Mouse (Mus musculus) lung, adult 2 months (tissue): ENCODE results near the gene Bub1b. TPM values are rescaled to one million over a fixed set of nuclear protein-coding genes. Genes with fewer than 3 reads are reported as not detected.
"Not testable (repeated sequence)": the region's sequence is repeated elsewhere in the genome, so short reads cannot be mapped to it uniquely, and the experiment has no call there.

ENCODE experiments used
- DNase-seq: peaks from one replicate; pipeline ENCODE4 v3.0.0; 2022
- H3K4me1 ChIP-seq: fragments of 200-500 bp; 2 replicates; pipeline ENCODE4 v1.6.1; 2011; ENCODE audit warnings: low read length; ENCODE audit not compliant: control insufficient read depth, insufficient read depth
- H3K4me3 ChIP-seq: fragments of 200-500 bp; replicated peaks from 2 replicates; pipeline ENCODE3; 2011; ENCODE audit warnings: low read depth, mild to moderate bottlenecking, control low read depth, low read length; ENCODE audit errors: extremely low read depth
- CTCF ChIP-seq: fragments of 200-500 bp; IDR thresholded peaks from 2 replicates; pipeline ENCODE4 v1.5.1; 2011; ENCODE audit warnings: mild to moderate bottlenecking, low read length, control low read depth; ENCODE audit not compliant: insufficient read depth
- POLR2A ChIP-seq: fragments of 200-500 bp; IDR thresholded peaks from 2 replicates; pipeline ENCODE4 v1.6.1; 2011; ENCODE audit warnings: low read depth, mild to moderate bottlenecking, control low read depth, low read length, borderline replicate concordance; ENCODE audit errors: extremely low read depth
- WGBS: fragments of 180-500 bp; shearing (Covaris S2); methylation state at CpG from one replicate; pipeline ENCODE4 v1.1.7; 2018; 5-methylcytosine and 5-hydroxymethylcytosine counted together
- polyA plus RNA-seq: library from polyadenylated mRNA; depleted of rRNA; stranded (reverse); fragments of >200 nt; gene quantifications from 2 replicates; pipeline ENCODE4 v1.2.3, GENCODE M21; 2012; rRNA removed

Bub1b gene
- polyA plus RNA-seq = 1.0 and 2.7 TPM in 2 replicates

DNA sequence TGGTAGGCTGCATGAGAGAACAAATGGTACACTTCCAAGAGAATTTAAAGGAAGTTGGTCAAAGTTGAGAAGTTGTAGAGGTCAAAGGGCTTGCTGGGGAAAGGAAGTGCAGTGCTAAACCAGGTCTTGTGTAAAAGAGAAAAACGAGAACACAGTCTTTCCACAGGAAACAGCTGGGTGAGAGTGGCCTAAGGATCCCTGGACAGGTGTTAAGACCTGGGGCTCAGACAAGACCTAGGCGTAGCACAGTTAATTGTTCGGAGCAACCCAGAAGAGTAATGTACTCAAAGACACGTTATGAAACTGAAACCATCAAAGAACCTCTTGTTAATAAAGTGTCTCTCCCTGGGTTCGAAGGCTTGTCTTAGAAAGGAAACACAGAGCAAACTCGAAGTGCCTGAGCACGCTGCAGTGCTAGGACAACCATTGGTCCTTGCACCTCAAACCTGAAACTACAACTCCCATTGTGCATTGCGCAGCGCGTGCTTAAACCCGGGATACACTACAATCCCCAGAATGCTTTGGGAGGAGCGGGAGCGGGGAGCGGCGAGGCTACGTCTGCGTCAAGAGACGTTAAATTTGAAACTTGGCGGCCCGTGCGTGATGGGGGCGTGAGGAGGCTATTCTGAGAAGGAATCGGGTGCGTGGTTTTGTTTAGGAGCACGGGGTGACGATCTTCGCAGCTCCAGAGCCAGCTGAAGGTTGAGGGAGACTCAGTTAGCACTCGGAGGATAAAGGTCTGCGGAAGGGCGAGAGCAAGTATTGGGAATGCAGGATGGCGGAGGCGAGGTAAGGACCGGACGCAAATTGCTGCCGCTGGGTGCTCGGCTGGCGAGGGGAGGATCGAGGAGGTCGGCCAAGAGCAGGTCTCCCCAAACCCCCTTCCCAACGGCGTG, at the start of gene Bub1b:
Gene Bub1b (plus strand): TSS at position 539 of the 896 bp plus-strand sequence.
- DNase-seq = peak; percentile 84
- WGBS = 5% methylated on average over 41 of the region's 41 CpGs
- peak within 1 kb of the TSS; percentile 89 for H3K4me3 ChIP-seq
- no peaks in the 10 kb centered on the region for H3K4me1 ChIP-seq
- TF ChIP-seq CTCF (no peak), POLR2A (no peak)

DNA sequence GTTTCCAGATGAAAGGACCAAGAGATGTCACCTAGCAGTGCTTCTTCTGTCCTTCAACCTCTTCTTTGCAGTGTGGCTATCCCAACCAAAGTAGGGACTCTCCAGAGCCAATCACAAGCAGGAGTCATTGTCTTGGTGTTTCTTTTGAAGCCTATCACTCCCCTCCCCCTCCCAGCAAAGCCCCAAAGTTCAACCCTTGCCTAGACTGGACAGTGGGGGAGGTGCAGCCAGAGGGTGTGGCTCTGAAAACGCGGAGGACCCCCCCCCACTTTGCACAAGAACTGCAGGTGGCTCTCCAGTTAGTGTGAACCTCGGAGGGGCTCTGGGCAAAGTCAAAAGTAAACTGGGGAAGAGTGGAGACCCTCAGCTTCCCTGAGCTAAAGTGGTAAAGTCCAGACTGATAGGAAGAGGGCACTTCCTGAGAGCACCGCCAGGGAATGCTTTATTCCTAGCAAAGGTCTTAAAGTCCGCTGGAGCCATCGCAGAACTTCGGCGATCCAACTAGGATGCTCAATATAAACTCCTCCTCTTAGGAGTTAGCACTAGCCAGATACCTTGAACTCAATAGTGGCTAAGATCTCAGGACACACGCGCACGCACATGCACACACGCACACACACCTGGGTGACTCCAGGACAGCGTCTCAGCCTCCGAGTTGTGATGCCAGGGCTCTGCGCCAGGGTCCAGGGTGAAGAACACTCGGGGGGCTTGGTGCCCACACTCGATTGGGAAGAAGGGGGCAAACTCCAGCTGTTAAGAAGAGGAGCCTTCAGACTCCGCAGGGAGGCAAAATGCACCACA, 49.4 kb upstream of the Bub1b start:
- Histone ChIP-seq H3K4me1 (peaks cover 21% of the 10 kb centered on the region), H3K4me3 (peak overlapping the region; percentile 86)
- TF ChIP-seq POLR2A = peak; percentile 39; the same call in 1 of the 2 replicates
- no peak for TF ChIP-seq CTCF
- peak; percentile 53 for DNase-seq
- WGBS = under 1% methylated on average over 18 of the region's 18 CpGs

DNA sequence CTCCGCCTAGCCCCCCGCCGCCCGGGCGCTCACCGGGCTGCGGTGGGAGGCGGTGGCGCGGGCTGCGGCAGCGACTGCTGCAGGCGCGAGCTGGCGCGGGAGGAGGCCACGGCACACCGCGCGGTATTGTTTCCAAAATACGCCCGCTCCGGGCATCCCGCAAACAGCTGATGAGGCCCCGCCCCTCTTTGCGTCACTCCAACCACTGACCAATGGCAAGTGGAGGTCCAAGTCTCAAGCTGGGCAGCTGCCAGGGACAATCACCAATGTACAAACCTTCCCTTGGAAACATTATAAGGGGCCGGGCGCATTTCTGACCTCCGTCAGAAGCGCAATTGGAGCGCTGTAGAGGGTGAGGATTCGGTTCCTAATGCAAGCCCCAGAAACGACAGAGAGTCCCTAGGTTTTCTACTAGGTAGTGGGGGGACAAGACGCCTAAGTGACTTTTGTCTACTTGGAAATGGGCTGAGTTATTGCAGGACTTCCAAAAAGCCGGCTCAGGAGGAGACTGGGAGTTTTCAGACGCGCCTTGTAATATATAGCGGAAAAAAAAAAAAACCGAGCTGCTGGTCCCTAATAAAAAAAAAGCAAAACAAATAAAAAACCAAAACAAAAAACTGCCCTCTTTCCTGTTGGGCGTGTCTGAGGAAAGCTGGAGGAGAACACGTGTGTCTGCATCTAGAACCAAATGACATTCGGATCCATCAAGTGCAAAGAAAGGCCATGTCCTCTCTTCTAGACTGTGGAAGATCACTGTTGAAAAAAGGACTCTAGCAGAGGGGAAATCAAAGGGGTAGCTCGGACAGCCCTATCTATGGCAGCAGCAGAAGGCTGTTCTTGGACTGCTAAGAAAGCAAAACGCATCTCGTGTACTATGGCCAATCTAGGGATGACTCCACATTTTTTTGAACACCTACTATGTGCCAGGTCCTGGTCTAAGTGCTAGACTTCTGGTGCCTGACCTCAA, 48.2 kb upstream of the Bub1b start, which contains the start of gene Bmf:
Gene Bmf (minus strand): TSS at position 181 of the 967 bp plus-strand sequence.
- Histone ChIP-seq H3K4me1 (peaks cover 23% of the 10 kb centered on the region), H3K4me3 (peak within 1 kb of the TSS; percentile 86)
- under 1% methylated on average over 45 of the region's 45 CpGs for WGBS
- peak; percentile 99 for DNase-seq
- peak; percentile 66; the same call in 1 of the 2 replicates for TF ChIP-seq POLR2A
- no peak for TF ChIP-seq CTCF

DNA sequence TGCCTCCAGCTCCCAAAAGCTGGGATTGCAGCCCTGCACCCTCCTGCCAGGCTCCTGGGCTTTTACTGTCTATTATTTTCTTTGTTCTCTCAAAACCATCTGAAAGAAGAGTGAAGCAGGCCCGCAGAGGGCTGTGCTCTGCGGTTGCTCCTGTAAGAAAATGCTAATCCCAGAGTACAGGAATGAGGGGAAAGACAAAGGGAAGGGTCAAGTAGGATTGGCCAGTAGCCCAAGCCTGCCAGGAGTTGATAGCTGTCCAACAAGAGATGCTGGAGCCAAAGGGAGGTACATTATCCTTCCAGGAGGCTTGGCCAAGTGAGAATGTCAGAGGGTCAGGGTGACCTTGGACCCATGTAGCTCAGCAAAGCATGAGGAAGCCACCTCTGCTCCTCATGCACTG, 46.4 kb upstream of the Bub1b start:
- WGBS = 79% methylated on average over 2 of the region's 2 CpGs
- no peak for DNase-seq

DNA sequence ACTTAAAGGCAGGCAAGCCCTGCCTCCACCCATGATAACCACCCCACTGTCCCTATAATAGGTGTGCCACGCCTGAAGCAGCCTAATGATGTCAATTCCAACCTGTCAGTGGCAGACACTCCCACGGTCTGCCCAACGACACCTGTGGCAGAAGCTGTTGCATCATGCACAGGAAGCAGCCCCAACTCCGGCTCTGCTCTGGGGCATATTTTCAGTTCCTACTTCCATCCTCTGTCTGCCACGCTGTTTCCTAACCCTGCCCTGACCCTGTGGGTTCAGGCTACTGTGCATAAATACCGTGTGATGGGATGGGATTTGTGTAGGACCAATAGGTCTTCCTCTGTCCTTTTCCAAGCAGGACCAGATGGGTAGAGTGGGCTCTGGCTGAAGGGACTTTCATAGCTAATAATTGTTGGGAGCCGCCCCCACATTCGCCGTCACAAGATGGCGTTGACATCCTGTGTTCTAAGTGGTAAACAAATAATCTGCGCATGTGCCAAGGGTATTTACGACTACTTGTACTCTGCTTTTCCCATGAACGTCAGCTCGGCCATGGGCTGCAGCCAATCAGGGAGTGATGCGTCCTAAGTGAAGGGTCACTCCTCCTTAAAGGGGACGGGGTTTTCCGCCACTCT, 43.5 kb upstream of the Bub1b start:
- H3K4me3 ChIP-seq = peak overlapping the region; percentile 76
- DNase-seq = peak; percentile 47
- not testable (repeated sequence) for H3K4me1 ChIP-seq
- 40% methylated on average over 17 of the region's 17 CpGs for WGBS
- peak; percentile 21; the same call in 1 of the 2 replicates for TF ChIP-seq POLR2A

More for the DNA sequence above, 46.4 kb upstream of the Bub1b start:
- TF ChIP-seq CTCF = no peak
- no peak for TF ChIP-seq POLR2A
- Histone ChIP-seq H3K4me3 (no peak overlapping the region), H3K4me1 (peaks cover 10% of the 10 kb centered on the region)

DNA sequence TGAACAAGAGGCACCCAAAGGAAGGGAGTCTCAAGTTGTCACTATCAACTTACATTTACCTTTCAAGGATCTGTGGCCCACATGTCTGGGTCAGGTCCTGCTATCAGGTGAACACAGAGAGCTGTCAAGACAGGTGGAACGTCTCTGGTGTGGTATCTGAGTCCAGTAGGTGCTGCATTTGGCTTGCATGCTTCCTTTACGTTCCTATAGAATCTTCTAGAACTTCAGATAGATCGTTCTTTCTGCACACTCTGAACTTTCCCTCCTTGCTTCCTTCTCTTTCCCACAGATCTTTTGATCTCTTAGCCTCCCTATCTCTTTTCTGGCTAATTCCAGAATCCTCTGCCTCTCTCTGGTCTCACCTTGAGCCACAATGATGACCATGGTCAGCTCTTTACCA, 39.6 kb upstream of the Bub1b start:
- H3K4me1 ChIP-seq = peaks cover 4% of the 10 kb centered on the region
- 90% methylated on average over 3 of the region's 3 CpGs for WGBS
- TF ChIP-seq POLR2A (no peak), CTCF (no peak)
- no peak overlapping the region for H3K4me3 ChIP-seq
- DNase-seq = no peak

DNA sequence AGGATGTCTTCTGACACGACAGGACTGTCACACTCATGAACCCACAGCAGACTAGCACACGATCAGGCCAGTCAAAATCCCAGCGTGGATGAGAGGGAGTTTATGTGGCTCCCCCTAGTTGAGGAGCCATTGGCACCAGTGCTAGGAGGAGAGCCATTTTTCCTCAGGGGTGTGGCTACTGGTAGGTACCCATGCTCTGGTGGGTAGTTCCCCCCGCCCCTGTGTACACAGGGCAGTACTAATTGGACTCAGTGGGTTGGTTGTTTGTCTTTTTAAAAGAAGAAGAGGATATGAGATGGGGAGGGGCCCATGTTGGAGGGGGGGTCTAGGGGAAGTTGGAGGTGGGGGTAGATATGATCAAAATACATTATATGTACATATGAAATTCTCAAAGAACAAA, 36.0 kb upstream of the Bub1b start:
- DNase-seq = no peak
- TF ChIP-seq CTCF (no peak), POLR2A (no peak)
- WGBS = 75% methylated on average over 4 of the region's 4 CpGs
- H3K4me1 ChIP-seq = no peaks in the 10 kb centered on the region
- no peak overlapping the region for H3K4me3 ChIP-seq

DNA sequence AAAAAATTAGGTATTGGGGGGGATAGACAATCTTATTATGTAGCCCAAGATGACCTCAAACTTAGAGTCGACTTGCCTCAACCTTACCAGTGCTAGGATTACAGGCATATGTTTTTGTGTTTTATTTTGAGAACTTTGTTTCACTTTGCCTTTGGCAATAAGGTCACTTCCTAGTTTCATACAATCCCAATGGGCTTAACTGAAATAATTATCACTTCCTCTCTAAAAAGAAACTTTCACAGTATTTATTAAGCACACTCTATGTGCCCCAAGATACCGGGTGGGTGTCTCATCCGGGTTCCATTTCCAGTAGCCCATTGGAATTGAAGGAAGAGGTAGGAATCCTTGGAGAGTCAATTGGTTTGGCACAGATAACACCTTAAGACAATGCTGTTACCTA, 35.6 kb upstream of the Bub1b start:
- no peak for TF ChIP-seq CTCF
- no peak for TF ChIP-seq POLR2A
- DNase-seq = no peak
- no peaks in the 10 kb centered on the region for H3K4me1 ChIP-seq
- 73% methylated on average over 3 of the region's 3 CpGs for WGBS
- no peak overlapping the region for H3K4me3 ChIP-seq
